Mouse (Mus musculus) limb, embryonic 14.5 days (tissue): ENCODE data around the gene Gm5936. TPM values are rescaled to one million over a fixed set of nuclear protein-coding genes. Genes with fewer than 3 reads are reported as not detected.
"Not testable (repeated sequence)": the region's sequence is repeated elsewhere in the genome, so short reads cannot be mapped to it uniquely, and the experiment has no call there.

Source experiments
- ATAC-seq: fragments of 200-750 bp; cut with Nextera tagmentation; 2 replicates; pipeline ENCODE4 v1.8.0; 2017; ENCODE audit warnings: low read depth, moderate number of reproducible peaks, moderate TSS enrichment; ENCODE audit not compliant: low FRiP score
- DNase-seq: peaks from one replicate; pipeline ENCODE4 v3.0.0-alpha.2; 2015; ENCODE audit warnings: low spot score
- H3K27ac ChIP-seq: fragments of 300-500 bp; sonication (generic); replicated peaks from 2 replicates; pipeline ENCODE4 v1.5.1; 2014; ENCODE audit warnings: low read depth, mild to moderate bottlenecking, low read length, moderate library complexity, mixed read lengths
- H3K27me3 ChIP-seq: fragments of 300-500 bp; sonication (generic); 2 replicates; pipeline ENCODE4 v1.6.1; 2014; ENCODE audit warnings: low read length, mixed read lengths; ENCODE audit not compliant: control insufficient read depth, insufficient read depth
- H3K36me3 ChIP-seq: fragments of 300-500 bp; sonication (generic); 2 replicates; pipeline ENCODE4 v1.6.1; 2014; ENCODE audit warnings: mild to moderate bottlenecking, low read length, moderate library complexity, mixed read lengths; ENCODE audit not compliant: control insufficient read depth, insufficient read depth
- H3K4me1 ChIP-seq: fragments of 300-500 bp; sonication (generic); 2 replicates; pipeline ENCODE4 v1.6.1; 2014; ENCODE audit warnings: antibody characterized with exemption, low read length, mixed read lengths; ENCODE audit not compliant: control insufficient read depth, insufficient read depth
- H3K4me2 ChIP-seq: fragments of 300-500 bp; sonication (generic); replicated peaks from 2 replicates; pipeline ENCODE4 v1.6.1; 2014; ENCODE audit warnings: low read depth, mild to moderate bottlenecking, low read length, moderate library complexity; ENCODE audit not compliant: severe bottlenecking
- H3K4me3 ChIP-seq: fragments of 300-500 bp; sonication (generic); replicated peaks from 2 replicates; pipeline ENCODE4 v1.5.1; 2014; ENCODE audit warnings: low read length
- H3K9ac ChIP-seq: fragments of 300-500 bp; sonication (generic); 2 replicates; pipeline ENCODE4 v1.6.1; 2014; ENCODE audit warnings: mild to moderate bottlenecking, low read depth, low read length, moderate library complexity; ENCODE audit not compliant: severe bottlenecking
- H3K9me3 ChIP-seq: fragments of 300-500 bp; sonication (generic); 2 replicates; pipeline ENCODE4 v1.6.1; 2016; ENCODE audit warnings: low read length; ENCODE audit not compliant: control insufficient read depth
- WGBS: fragments of 180-500 bp; shearing (Covaris S2); extraction: QIAGEN DNeasy Blood & Tissue Kit; methylation state at CpG from one replicate; pipeline ENCODE4 v1.1.7; 2014; 5-methylcytosine and 5-hydroxymethylcytosine counted together
- polyA plus RNA-seq, 2 experiments: library from polyadenylated mRNA; depleted of rRNA in 1 of 2; stranded (reverse) in 1 of 2; unstranded in 1 of 2; fragments of >200 nt; fragmentation: Nextera tagmentation in 1 of 2; extraction: Ambion mirVana in 1 of 2; gene quantifications; 2 replicates each; pipeline versions ENCODE4 v1.2.1 to v1.2.3; 2012 to 2014

The Gm5936 gene
- polyA plus RNA-seq (2012; rRNA removed) = 0.05 TPM in 2 replicates
- polyA plus RNA-seq (2014; fragmentation: Nextera tagmentation; extraction: Ambion mirVana) = 0.07 TPM in 1 of 2 replicates, not detected in the other

GRCm38 (mm10) chrX:74836842-74837522, at the start of gene Gm5936:
Gm5936 (plus strand) TSS chrX:74837196.
- not testable (repeated sequence) for H3K36me3 ChIP-seq, H3K27ac ChIP-seq, DNase-seq, H3K27me3 ChIP-seq, ATAC-seq, H3K4me1 ChIP-seq, H3K4me2 ChIP-seq, H3K9ac ChIP-seq, H3K9me3 ChIP-seq, H3K4me3 ChIP-seq
- 65% methylated on average over 2 of the region's 5 CpGs for WGBS

- not testable (repeated sequence) for H3K36me3 ChIP-seq, H3K9me3 ChIP-seq, H3K4me1 ChIP-seq, H3K4me2 ChIP-seq, H3K9ac ChIP-seq, H3K4me3 ChIP-seq, H3K27ac ChIP-seq, ATAC-seq, H3K27me3 ChIP-seq
- 85% methylated on average over 12 of the region's 12 CpGs for WGBS
- DNase-seq = peak; percentile 31
These were observed 19.1 kb downstream of the Gm5936 start for GRCm38 (mm10) chrX:74856104-74856503.

DNA sequence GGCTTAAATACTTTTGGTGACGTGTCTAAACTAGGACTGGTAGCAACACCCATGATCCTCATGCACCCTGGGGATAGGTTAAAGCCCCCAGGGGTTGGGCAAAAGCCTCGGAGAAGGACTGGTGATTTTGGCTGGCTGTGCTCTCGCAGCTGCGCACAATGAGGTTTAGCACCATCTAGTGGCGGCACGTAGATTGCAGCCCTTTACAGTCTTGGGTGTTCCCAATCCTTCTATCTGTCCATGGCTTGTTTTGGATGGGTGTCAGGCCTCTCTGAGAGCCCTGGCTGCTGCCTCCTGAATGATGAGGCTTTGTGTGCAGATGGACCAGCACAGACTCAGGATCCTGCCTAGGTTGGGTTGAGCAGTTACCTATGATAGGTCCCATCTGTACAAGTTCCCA, 43.1 kb downstream of the Gm5936 start:
- H3K9ac ChIP-seq, ATAC-seq, H3K27ac ChIP-seq, H3K36me3 ChIP-seq, H3K4me1 ChIP-seq, H3K4me3 ChIP-seq, H3K27me3 ChIP-seq, H3K4me2 ChIP-seq, H3K9me3 ChIP-seq, DNase-seq: not testable (repeated sequence)
- 32% methylated on average over 2 of the region's 6 CpGs for WGBS

Other genes starting within 250 kb of the Gm5936 start
- not detected in 2 replicates for gene Olfr1325, start 244.5 kb upstream of the Gm5936 start, polyA plus RNA-seq (2012; rRNA removed)
- gene Olfr1325, start 244.5 kb upstream of the Gm5936 start, polyA plus RNA-seq (2014; fragmentation: Nextera tagmentation; extraction: Ambion mirVana) = not detected in 2 replicates
- 0.05 TPM in 1 of 2 replicates, not detected in the other for gene Gm5640, start 191.6 kb upstream of the Gm5936 start, polyA plus RNA-seq (2012; rRNA removed)
- not detected in 2 replicates for gene Gm5640, start 191.6 kb upstream of the Gm5936 start, polyA plus RNA-seq (2014; fragmentation: Nextera tagmentation; extraction: Ambion mirVana)
- not detected in 2 replicates for gene Gm6890, start 96.3 kb upstream of the Gm5936 start, polyA plus RNA-seq (2012; rRNA removed)
- 0.92 TPM in 1 of 2 replicates, not detected in the other for gene Gm6890, start 96.3 kb upstream of the Gm5936 start, polyA plus RNA-seq (2014; fragmentation: Nextera tagmentation; extraction: Ambion mirVana)
- 1.6 and 2.0 TPM in 2 replicates for gene Gab3, start 248.3 kb downstream of the Gm5936 start, polyA plus RNA-seq (2012; rRNA removed)
- gene Gab3, start 248.3 kb downstream of the Gm5936 start, polyA plus RNA-seq (2014; fragmentation: Nextera tagmentation; extraction: Ambion mirVana) = 2.4 and 2.7 TPM in 2 replicates